Mouse (Mus musculus): ENCODE data around the gene 9230104L09Rik.

The 9230104L09Rik gene

GRCm38 (mm10) chr2:148861693-148862092, 3.1 kb downstream of the 9230104L09Rik start:
- in situ Hi-C loops (cut with MboI; ENCODE audit: low pct_unique_long_range_greater_than_20kb in 1 of 2, low sequenced_read_pairs in 2 of 2, unreplicated experiment in 1 of 2) = no loop called here

GRCm38 (mm10) chr2:148860993-148861392, 3.8 kb downstream of the 9230104L09Rik start:
- in situ Hi-C loops (cut with MboI; ENCODE audit: low pct_unique_long_range_greater_than_20kb in 1 of 2, low sequenced_read_pairs in 2 of 2, unreplicated experiment in 1 of 2) = no loop called here

- in situ Hi-C loops (cut with MboI; ENCODE audit: low pct_unique_long_range_greater_than_20kb in 1 of 2, low sequenced_read_pairs in 2 of 2, unreplicated experiment in 1 of 2) = loop anchor here in 1 of 2 experiments (10.0 kb wide), 1 partner anchor 47 kb away; no protein-coding TSS in a partner anchor
Observed at GRCm38 (mm10) chr2:148857506-148857905, 7.3 kb downstream of the 9230104L09Rik start.

GRCm38 (mm10) chr2:148856630-148857400, 8.0 kb downstream of the 9230104L09Rik start:
- in situ Hi-C loops (cut with MboI; ENCODE audit: low pct_unique_long_range_greater_than_20kb in 1 of 2, low sequenced_read_pairs in 2 of 2, unreplicated experiment in 1 of 2) = loop anchor here in 1 of 2 experiments (10.0 kb wide), 1 partner anchor 48 kb away; no protein-coding TSS in a partner anchor

GRCm38 (mm10) chr2:148851116-148851906, 13.5 kb downstream of the 9230104L09Rik start:
- in situ Hi-C loops (cut with MboI; ENCODE audit: low pct_unique_long_range_greater_than_20kb in 1 of 2, low sequenced_read_pairs in 2 of 2, unreplicated experiment in 1 of 2) = loop anchor here (5.0 to 10.0 kb wide), 2 partner anchors 51 to 53 kb away; no protein-coding TSS in a partner anchor

GRCm38 (mm10) chr2:148839224-148839623, 25.6 kb downstream of the 9230104L09Rik start:
- in situ Hi-C loops (cut with MboI; ENCODE audit: low pct_unique_long_range_greater_than_20kb in 1 of 2, low sequenced_read_pairs in 2 of 2, unreplicated experiment in 1 of 2) = loop anchor here in 1 of 2 experiments (5.0 kb wide), 1 partner anchor 87 kb away; the partner anchor contains the start of gene Cstl1

- in situ Hi-C loops (cut with MboI; ENCODE audit: low pct_unique_long_range_greater_than_20kb in 1 of 2, low sequenced_read_pairs in 2 of 2, unreplicated experiment in 1 of 2) = loop anchor here in 1 of 2 experiments (5.0 kb wide), 1 partner anchor 86 kb away; the partner anchor contains the start of gene Cstl1
Observed at GRCm38 (mm10) chr2:148838075-148838777, 26.6 kb downstream of the 9230104L09Rik start.

GRCm38 (mm10) chr2:148834912-148835311, 29.9 kb downstream of the 9230104L09Rik start, which contains the start of gene Cst9:
Gene Cst9 (plus strand): TSS chr2:148835147.
- in situ Hi-C loops (cut with MboI; ENCODE audit: low pct_unique_long_range_greater_than_20kb in 1 of 2, low sequenced_read_pairs in 2 of 2, unreplicated experiment in 1 of 2) = loop anchor here in 1 of 2 experiments (5.0 kb wide), 1 partner anchor 83 kb away; the partner anchor contains the start of gene Cstl1

- in situ Hi-C loops (cut with MboI; ENCODE audit: low pct_unique_long_range_greater_than_20kb in 1 of 2, low sequenced_read_pairs in 2 of 2, unreplicated experiment in 1 of 2) = no loop called here
Observed at GRCm38 (mm10) chr2:148825986-148826385, 38.9 kb downstream of the 9230104L09Rik start.

- in situ Hi-C loops (cut with MboI; ENCODE audit: low pct_unique_long_range_greater_than_20kb in 1 of 2, low sequenced_read_pairs in 2 of 2, unreplicated experiment in 1 of 2) = no loop called here
Observed at GRCm38 (mm10) chr2:148819909-148820308, 44.9 kb downstream of the 9230104L09Rik start, which contains the start of gene Cst13. Gene Cst13 (plus strand): TSS chr2:148820081.

- in situ Hi-C loops (cut with MboI; ENCODE audit: low pct_unique_long_range_greater_than_20kb in 1 of 2, low sequenced_read_pairs in 2 of 2, unreplicated experiment in 1 of 2) = no loop called here
Observed at GRCm38 (mm10) chr2:148806696-148807095, 58.1 kb downstream of the 9230104L09Rik start.

GRCm38 (mm10) chr2:148801491-148801921, 63.3 kb downstream of the 9230104L09Rik start:
- in situ Hi-C loops (cut with MboI; ENCODE audit: low pct_unique_long_range_greater_than_20kb in 1 of 2, low sequenced_read_pairs in 2 of 2, unreplicated experiment in 1 of 2) = no loop called here

- in situ Hi-C loops (cut with MboI; ENCODE audit: low pct_unique_long_range_greater_than_20kb in 1 of 2, low sequenced_read_pairs in 2 of 2, unreplicated experiment in 1 of 2) = no loop called here
Observed at GRCm38 (mm10) chr2:148798485-148798884, 66.4 kb downstream of the 9230104L09Rik start, which contains the start of gene Cst8. Gene Cst8 (plus strand): TSS chr2:148798785.

All from mouse embryonic stem cell (cell line).